Mouse (Mus musculus) forebrain, embryonic 14.5 days (tissue): ENCODE measurements around the gene Ttc27. TPM values are rescaled to one million over a fixed set of nuclear protein-coding genes. Genes with fewer than 3 reads are reported as not detected.

Experiments used
- ATAC-seq: fragments of 200-750 bp; cut with Nextera tagmentation; 2 replicates; pipeline ENCODE4 v1.8.0; 2017; ENCODE audit warnings: mild to moderate bottlenecking, moderate library complexity
- DNase-seq: peaks from one replicate; pipeline ENCODE4 v3.0.0-alpha.2; 2015; ENCODE audit warnings: low spot score
- H3K27ac ChIP-seq: fragments of 300-500 bp; sonication (generic); 2 replicates; pipeline ENCODE4 v1.5.1; 2014; ENCODE audit warnings: low read depth, mild to moderate bottlenecking, control low read depth, low read length, moderate library complexity
- H3K27me3 ChIP-seq: fragments of 300-500 bp; sonication (generic); replicated peaks from 2 replicates; pipeline ENCODE4 v1.6.1; 2014; ENCODE audit warnings: low read length, control low read depth, mixed read lengths; ENCODE audit not compliant: control insufficient read depth, insufficient read depth
- H3K36me3 ChIP-seq: fragments of 300-500 bp; sonication (generic); 2 replicates; pipeline ENCODE4 v1.6.1; 2014; ENCODE audit warnings: low read length, control low read depth; ENCODE audit not compliant: control insufficient read depth, insufficient read depth
- H3K4me1 ChIP-seq: fragments of 300-500 bp; sonication (generic); 2 replicates; pipeline ENCODE4 v1.6.1; 2014; ENCODE audit warnings: antibody characterized with exemption, low read length, control low read depth; ENCODE audit not compliant: control insufficient read depth, insufficient read depth
- H3K4me2 ChIP-seq: fragments of 300-500 bp; sonication (generic); 2 replicates; pipeline ENCODE4 v1.6.1; 2014; ENCODE audit warnings: mild to moderate bottlenecking, control low read depth, low read length
- H3K4me3 ChIP-seq: fragments of 300-500 bp; sonication (generic); 2 replicates; pipeline ENCODE4 v1.5.1; 2014; ENCODE audit warnings: low read depth, low read length, control low read depth
- H3K9ac ChIP-seq: fragments of 300-500 bp; sonication (generic); 2 replicates; pipeline ENCODE4 v1.6.1; 2014; ENCODE audit warnings: mild to moderate bottlenecking, low read length, control low read depth, moderate library complexity
- H3K9me3 ChIP-seq: fragments of 300-500 bp; sonication (generic); replicated peaks from 2 replicates; pipeline ENCODE4 v1.6.1; 2016; ENCODE audit warnings: low read length, control low read depth, mixed read lengths; ENCODE audit not compliant: control insufficient read depth
- WGBS: fragments of 180-500 bp; shearing (Covaris S2); extraction: QIAGEN DNeasy Blood & Tissue Kit; methylation state at CpG from one replicate; pipeline ENCODE4 v1.1.7; 2014; 5-methylcytosine and 5-hydroxymethylcytosine counted together
- polyA plus RNA-seq: library from polyadenylated mRNA; unstranded; fragments of >200 nt; fragmentation: Nextera tagmentation; extraction: Ambion mirVana; gene quantifications from 2 replicates; pipeline ENCODE4 v1.2.1, GENCODE M21; 2014

Gene Ttc27
- polyA plus RNA-seq, 1 experiment from 2014 or later: 20.7 TPM

DNA sequence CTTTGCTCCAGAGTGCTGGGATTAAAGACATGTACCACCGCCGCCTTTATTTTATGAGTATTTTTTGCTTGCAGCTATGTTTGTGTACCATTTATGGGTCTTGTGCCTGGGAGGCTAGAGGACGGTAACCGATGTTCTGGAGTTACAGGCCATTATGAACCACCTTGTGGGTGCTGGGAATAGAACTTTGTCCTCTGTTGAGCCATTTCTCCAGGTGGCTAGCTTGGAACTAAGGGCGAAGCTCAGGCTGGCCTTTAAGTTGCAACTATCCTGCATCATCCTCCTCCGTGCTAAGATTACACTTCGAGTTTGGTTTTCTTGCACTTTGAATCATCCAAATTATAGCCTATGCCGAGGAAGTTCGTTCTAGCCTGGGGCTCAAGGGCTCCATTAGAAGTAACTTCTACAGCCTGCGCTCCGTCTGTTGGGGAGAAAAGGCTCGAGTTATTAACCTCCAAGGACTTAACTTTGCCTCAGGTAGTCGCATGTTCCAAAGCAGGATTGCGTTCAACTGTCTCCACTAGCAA, 378 bp upstream of the Ttc27 start:
- Histone ChIP-seq H3K36me3 (peaks cover 14% of the 10 kb centered on the region), H3K9ac (peak overlapping the region; percentile 70), H3K4me3 (peak overlapping the region; percentile 78), H3K27ac (no peak overlapping the region), H3K4me1 (peaks cover 4% of the 10 kb centered on the region; the same call in 1 of the 2 replicates), H3K9me3 (no peaks in the 10 kb centered on the region), H3K4me2 (peak overlapping the region; percentile 83), H3K27me3 (no peaks in the 10 kb centered on the region)
- ATAC-seq: no peak; the same call in 1 of the 2 replicates
- 11% methylated on average over 14 of the region's 14 CpGs for WGBS
- DNase-seq: no peak

DNA sequence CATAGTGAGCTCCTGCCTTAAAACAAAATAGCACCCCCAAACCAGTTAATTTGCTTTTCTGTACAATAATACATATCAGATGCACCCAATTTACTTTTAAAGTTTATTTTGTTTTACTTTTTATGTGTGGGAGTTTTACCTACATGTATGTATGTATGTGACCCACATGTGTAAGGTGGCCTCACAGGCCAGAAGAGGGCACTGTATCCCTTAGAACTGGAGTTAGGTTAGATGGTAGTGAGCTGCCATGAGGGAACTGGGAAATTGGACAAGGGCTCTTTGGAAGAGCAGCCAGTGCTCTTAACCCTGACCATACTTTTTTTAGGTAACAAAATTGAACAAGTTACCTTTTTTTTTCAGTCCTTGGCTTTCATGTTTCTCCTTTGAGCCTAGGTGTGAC, 15.3 kb downstream of the Ttc27 start:
- Histone ChIP-seq H3K36me3 (peaks cover 6% of the 10 kb centered on the region), H3K9me3 (no peaks in the 10 kb centered on the region), H3K27ac (no peak overlapping the region), H3K27me3 (no peaks in the 10 kb centered on the region), H3K4me2 (no peak overlapping the region), H3K4me3 (no peak overlapping the region), H3K4me1 (no peaks in the 10 kb centered on the region), H3K9ac (no peak overlapping the region)
- peak; percentile 24 for DNase-seq
- no peak for ATAC-seq

DNA sequence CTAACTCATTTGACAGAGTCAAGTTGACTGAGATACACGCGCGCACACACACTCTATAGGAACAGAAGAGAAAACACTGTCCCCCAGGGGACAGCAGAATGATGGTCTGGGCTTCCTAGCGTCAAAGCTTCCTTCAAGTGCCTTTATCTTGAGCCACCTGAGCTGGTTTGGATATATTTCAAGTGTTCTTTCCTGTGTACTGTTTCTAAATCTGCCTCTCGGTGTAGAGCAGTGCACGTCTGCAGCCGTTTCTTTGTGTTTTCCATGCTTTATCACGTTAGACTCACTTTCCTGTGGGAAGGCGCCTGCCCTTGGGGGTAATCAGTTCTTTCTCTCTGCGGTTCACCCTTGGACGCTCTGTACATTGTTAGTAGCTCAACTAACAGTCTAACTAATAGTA, 17.9 kb downstream of the Ttc27 start:
- DNase-seq (no peak), ATAC-seq (no peak)
- Histone ChIP-seq H3K27ac (no peak overlapping the region), H3K4me2 (no peak overlapping the region), H3K9ac (no peak overlapping the region), H3K27me3 (no peaks in the 10 kb centered on the region), H3K9me3 (no peaks in the 10 kb centered on the region), H3K4me1 (no peaks in the 10 kb centered on the region), H3K36me3 (peaks cover 3% of the 10 kb centered on the region), H3K4me3 (no peak overlapping the region)
- WGBS: 90% methylated on average over 11 of the region's 11 CpGs

DNA sequence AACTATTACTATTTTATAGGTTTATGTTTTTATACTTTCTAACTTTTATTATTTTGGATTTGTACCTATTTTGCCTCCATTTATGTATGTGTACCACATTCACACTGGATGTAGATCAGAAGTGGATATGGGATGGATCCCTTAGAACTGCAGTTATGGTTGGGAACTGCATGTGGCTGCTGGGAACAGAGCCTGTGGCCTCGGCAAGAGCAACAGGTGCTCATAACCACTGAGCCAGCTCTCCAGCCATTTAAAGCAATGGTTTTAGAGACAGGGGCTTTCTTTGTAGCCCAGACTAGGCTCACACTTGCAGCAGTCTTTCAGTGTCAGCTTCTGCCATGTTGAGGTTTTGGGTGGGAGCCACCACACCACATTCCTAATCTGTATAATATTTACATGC, 32.1 kb downstream of the Ttc27 start:
- Histone ChIP-seq H3K4me2 (no peak overlapping the region), H3K4me3 (no peak overlapping the region), H3K36me3 (no peaks in the 10 kb centered on the region), H3K27ac (no peak overlapping the region), H3K4me1 (no peaks in the 10 kb centered on the region), H3K9ac (no peak overlapping the region), H3K9me3 (no peaks in the 10 kb centered on the region), H3K27me3 (no peaks in the 10 kb centered on the region)
- no peak for ATAC-seq
- no peak for DNase-seq
- WGBS: 94% methylated on average over 1 of the region's 1 CpGs

DNA sequence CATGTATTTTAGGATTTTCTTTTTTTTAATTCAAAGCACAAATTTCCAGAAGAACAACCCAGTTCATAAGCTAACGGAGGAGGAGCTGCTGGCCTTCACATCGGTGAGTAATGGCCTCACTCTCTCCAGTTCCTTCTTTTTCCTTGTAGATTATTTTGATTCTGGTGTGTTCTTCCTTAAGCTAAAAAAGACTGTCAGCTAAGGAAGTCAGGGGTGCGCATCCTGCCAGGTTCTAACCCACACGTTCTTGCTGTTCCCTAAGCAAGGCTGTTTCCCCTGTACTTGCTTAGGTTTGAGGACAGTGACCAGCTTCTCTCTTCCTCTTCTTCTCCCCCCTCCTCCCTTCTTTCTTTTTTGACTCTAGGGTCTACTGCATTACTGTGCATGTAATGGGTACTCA, 33.5 kb downstream of the Ttc27 start:
- WGBS: 96% methylated on average over 4 of the region's 4 CpGs
- H3K4me1 ChIP-seq: no peaks in the 10 kb centered on the region
- H3K4me3 ChIP-seq: no peak overlapping the region
- H3K27ac ChIP-seq: no peak overlapping the region
- H3K9ac ChIP-seq: no peak overlapping the region
- DNase-seq (no peak), ATAC-seq (no peak)
- no peak overlapping the region for H3K4me2 ChIP-seq
- no peaks in the 10 kb centered on the region for H3K27me3 ChIP-seq
- H3K9me3 ChIP-seq: no peaks in the 10 kb centered on the region
- no peaks in the 10 kb centered on the region for H3K36me3 ChIP-seq

DNA sequence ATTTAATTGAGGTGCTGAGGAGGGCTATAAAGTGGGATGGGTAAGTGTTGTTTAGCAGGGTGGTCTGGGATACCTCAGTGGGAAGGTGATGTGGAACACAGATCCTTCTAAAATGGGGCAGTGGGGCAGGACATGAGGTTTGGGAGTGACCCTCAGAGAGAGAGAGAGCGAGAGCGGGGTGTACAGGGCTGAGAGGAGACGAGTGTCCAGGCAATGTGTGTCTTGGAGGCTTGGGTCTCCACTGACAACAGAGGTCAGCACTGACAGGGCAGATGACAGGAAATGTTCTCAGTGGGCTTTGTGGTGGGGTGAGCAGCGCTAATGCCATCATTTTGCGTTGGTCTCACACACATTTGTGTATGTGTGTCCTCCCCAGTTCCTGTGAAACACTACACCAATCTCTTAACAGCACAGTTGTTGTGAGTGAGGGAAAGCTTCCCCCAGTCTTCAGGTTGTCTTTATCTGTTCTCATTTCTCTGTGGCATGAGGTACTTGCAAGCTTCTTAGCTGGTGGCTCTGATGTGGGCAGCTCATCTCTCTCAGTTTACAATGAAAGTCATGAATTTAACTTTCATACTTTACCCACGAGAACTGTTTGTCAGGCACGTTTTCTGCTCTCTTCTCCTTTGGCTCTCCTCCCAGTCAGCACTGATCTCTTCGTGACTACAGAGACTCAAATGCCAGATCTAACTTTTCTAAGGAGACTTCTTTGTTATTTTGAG, 35.5 kb downstream of the Ttc27 start:
- Histone ChIP-seq H3K9me3 (no peaks in the 10 kb centered on the region), H3K4me1 (no peaks in the 10 kb centered on the region), H3K36me3 (no peaks in the 10 kb centered on the region), H3K9ac (no peak overlapping the region), H3K27me3 (no peaks in the 10 kb centered on the region), H3K27ac (no peak overlapping the region), H3K4me2 (no peak overlapping the region), H3K4me3 (no peak overlapping the region)
- DNase-seq: no peak
- no peak for ATAC-seq
- 88% methylated on average over 8 of the region's 8 CpGs for WGBS

GRCm38 (mm10) chr17:74753628-74754104, 36.1 kb downstream of the Ttc27 start:
- 94% methylated on average over 5 of the region's 5 CpGs for WGBS
- H3K4me1 ChIP-seq: no peaks in the 10 kb centered on the region
- H3K27me3 ChIP-seq: no peaks in the 10 kb centered on the region
- no peak for ATAC-seq
- H3K36me3 ChIP-seq: no peaks in the 10 kb centered on the region
- DNase-seq: no peak
- no peak overlapping the region for H3K27ac ChIP-seq
- H3K4me3 ChIP-seq: no peak overlapping the region
- H3K9me3 ChIP-seq: no peaks in the 10 kb centered on the region
- no peak overlapping the region for H3K9ac ChIP-seq
- no peak overlapping the region for H3K4me2 ChIP-seq

- Histone ChIP-seq H3K9ac (no peak overlapping the region), H3K4me1 (no peaks in the 10 kb centered on the region), H3K4me3 (no peak overlapping the region), H3K27ac (no peak overlapping the region), H3K4me2 (no peak overlapping the region), H3K36me3 (no peaks in the 10 kb centered on the region), H3K9me3 (no peaks in the 10 kb centered on the region), H3K27me3 (no peaks in the 10 kb centered on the region)
- DNase-seq (no peak), ATAC-seq (no peak)
- WGBS: 95% methylated on average over 11 of the region's 11 CpGs
Observed at GRCm38 (mm10) chr17:74754369-74755118, 37.0 kb downstream of the Ttc27 start.

- no peak overlapping the region for H3K4me2 ChIP-seq
- no peak overlapping the region for H3K9ac ChIP-seq
- no peak overlapping the region for H3K4me3 ChIP-seq
- no peaks in the 10 kb centered on the region for H3K9me3 ChIP-seq
- H3K27me3 ChIP-seq: no peaks in the 10 kb centered on the region
- 84% methylated on average over 9 of the region's 9 CpGs for WGBS
- H3K27ac ChIP-seq: no peak overlapping the region
- DNase-seq: no peak
- ATAC-seq: no peak
- no peaks in the 10 kb centered on the region for H3K36me3 ChIP-seq
- no peaks in the 10 kb centered on the region for H3K4me1 ChIP-seq
Observed at GRCm38 (mm10) chr17:74769390-74769811, 51.9 kb downstream of the Ttc27 start.
